Mouse (Mus musculus) brain, embryonic 14.5 days (tissue): ENCODE measurements around the gene Slit3.

Experiments used
- CTCF ChIP-seq: fragments of 200-500 bp; IDR thresholded peaks from 2 replicates; pipeline ENCODE4 v1.5.1; 2012; ENCODE audit warnings: inconsistent platforms, mild to moderate bottlenecking, moderate library complexity, borderline replicate concordance; ENCODE audit not compliant: insufficient read depth, insufficient read length; ENCODE audit errors: extremely low read depth
- POLR2A ChIP-seq: fragments of 200-500 bp; IDR thresholded peaks from 2 replicates; pipeline ENCODE4 v1.6.1; 2012; ENCODE audit warnings: mild to moderate bottlenecking, inconsistent platforms, borderline replicate concordance; ENCODE audit not compliant: poor library complexity, insufficient read depth, insufficient read length, severe bottlenecking; ENCODE audit errors: extremely low read depth

GRCm38 (mm10) chr11:35375072-35375471 lies 254.0 kb downstream of the Slit3 start:
- TF ChIP-seq POLR2A = no peak
- no peak for TF ChIP-seq CTCF
